Mouse (Mus musculus): ENCODE measurements around the gene Zfp553. TPM values are rescaled to one million over a fixed set of nuclear protein-coding genes. Genes with fewer than 3 reads are reported as not detected.
A peak's percentile ranks its signal among the peaks of the same experiment; 100 is the strongest.

Gene Zfp553
- 1 to 10 TPM; 4.2 to 4.6 TPM for total RNA-seq (2021)
- long read RNA-seq, experiment 1, transcript Zfp553-202 (2 exons, 3,342 nt) = major isoform, 8 of 10 reads
- long read RNA-seq, experiment 1, partial matches to known transcripts = 0 of 10 reads
- long read RNA-seq, experiment 1, other reads (novel, unspliced or antisense) = 2 of 10 reads
- long read RNA-seq, experiment 2, partial matches to known transcripts = 0 of 3 reads
- long read RNA-seq, experiment 2, other reads (novel, unspliced or antisense) = 1 of 3 reads

DNA sequence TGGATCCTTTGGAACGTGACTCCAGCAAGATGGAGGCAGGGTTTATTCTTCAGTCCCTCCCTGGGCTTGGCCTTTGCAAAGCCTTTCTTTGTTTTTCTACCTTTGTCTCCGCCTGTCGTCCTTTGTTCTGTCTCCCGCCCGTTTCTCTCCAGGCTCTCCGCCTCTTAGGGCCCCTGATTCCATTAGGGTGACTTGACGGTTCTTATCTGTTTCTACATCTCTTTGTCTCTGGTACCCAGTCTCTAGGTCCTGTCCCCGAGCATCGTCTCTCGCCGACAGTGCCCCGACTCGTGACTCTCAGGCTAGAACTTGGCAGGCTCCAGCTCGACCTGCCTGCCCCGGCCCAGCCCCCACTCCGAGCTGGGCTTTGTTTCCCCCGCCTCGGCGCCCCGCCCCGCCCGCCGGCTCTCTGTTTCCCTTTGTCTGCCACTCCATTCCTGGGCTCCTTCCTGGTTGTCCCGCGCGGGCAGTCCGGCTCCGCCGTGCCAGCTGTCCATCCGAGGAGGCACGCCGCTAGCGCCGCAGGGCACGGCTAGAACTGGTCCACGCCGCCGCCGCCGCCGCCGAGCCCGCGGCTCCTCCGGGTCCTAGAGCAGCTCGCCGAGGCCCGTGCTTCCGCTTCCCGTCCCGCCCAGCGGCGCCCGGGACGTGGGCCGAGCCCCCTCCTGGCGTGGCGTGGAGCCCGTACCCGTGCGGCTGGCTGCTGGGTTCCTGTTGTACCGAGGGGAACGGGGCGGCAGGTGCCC, at the start of gene Zfp553, which contains the start of gene Sept1:
Gene Zfp553 (plus strand): TSS at position 440 of the 746 bp plus-strand sequence.
Gene Sept1 (minus strand): TSS at position 509 of the 746 bp plus-strand sequence.
- peak; percentile 71 for DNase-seq (ENCODE audit: low spot score)

- DNase-seq (ENCODE audit: low spot score) = no peak
Measured at GRCm38 (mm10) chr7:127183345-127183744, 49.5 kb upstream of the Zfp553 start.

DNA sequence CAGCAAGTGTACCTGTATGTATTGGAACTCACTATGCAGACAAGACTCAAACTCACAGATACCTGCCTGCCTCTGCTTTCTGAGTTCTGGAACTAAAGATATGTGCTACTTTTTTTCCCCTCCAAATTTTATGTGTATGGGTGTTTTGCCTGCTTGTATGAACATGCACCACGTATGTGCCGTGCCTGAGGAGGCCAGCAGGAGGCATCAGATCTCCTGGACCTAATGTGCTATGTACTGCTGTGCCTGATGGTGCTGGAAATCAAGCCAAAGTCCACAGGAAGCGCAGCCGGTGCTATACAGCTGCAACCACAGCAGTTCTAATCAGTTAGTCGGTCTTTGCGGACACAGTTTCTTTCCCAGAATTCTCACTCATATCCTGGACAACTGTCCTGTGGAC, 49.0 kb upstream of the Zfp553 start:
- DNase-seq (ENCODE audit: low spot score) = no peak

DNA sequence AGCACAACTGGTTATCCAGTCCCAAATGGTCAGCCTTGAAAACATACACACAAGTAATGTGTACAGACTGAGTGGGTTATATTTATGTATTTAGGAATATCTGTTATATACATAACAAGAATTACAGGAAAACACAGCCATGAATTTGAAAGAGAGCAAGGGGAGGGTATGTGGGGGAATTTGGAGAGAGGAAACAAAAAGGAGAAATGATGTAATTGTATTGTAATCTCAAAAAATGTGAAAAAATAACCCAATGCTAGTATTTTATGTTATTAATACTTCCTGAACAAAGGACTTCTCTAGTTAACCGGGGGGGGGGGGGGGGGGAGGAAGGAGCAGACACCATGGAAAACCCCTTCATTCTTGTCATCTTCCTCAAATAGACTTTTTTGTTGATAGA, 48.1 kb upstream of the Zfp553 start:
- no peak for DNase-seq (ENCODE audit: low spot score)

DNA sequence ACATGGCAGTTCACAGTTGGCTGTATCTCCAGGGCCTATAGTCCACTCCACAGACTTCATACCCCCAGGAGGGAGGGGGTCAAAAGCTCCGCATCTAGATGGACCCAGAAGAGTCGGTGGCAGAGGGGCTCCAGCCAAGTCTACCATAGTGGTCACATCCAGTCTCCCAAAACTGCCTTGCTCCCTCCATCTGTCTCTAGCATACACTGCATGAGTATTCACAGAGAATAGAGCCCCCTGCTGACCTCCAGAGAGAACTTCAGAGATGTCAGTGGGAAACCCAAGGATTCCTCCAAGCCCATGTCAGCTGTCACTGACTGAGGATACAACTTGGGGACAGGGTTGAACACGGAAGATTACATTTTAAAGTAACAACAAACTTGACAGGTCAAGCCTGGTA, 47.3 kb upstream of the Zfp553 start:
- DNase-seq (ENCODE audit: low spot score) = no peak

GRCm38 (mm10) chr7:127187351-127187750, 45.5 kb upstream of the Zfp553 start:
- no peak for DNase-seq (ENCODE audit: low spot score)

DNA sequence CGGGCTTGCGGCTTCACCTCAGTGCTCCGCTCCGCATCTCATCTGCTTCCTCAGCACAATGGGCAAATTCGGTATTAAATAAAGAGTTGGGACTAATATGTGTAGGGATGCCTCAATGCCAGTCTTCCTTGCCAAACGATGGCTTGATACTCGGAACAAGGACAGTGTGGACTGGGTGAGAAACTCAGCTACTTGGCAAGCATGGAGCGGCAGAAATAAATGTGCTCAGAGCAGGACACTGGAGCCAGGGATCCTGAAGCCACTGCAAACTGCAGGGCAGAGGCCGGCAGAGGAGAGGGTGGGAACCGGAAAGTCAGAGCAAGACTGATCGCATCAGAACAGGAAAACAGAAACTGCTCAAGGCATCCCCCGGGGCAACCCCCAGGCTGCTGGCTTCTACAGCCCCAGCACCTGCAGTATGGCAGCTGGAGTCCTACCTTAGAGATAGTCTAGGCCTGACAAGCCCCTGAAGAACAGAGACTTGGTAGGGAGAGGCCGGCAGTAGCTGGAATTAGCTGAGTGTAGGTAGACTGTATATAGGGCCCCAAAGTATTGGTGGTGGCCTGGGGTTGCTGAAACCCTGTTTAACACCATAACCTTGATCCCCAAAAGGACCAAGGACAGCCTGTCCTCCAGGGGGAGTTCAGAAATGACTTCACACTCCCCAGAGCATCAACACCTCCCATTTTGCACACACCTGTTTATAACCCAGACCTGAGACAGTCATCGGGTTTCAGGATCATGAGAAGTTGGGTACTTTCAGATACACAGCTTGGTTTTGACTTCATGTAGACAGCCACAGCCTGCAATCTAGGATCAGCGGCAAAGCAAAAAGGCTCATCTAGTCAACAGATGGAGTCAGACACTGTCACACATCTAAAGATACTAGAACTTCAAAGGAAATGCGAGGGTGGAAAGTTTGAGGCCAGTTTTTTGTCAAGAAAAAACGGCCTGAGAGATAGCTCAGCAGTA, 44.3 kb upstream of the Zfp553 start:
- DNase-seq (ENCODE audit: low spot score) = no peak

DNA sequence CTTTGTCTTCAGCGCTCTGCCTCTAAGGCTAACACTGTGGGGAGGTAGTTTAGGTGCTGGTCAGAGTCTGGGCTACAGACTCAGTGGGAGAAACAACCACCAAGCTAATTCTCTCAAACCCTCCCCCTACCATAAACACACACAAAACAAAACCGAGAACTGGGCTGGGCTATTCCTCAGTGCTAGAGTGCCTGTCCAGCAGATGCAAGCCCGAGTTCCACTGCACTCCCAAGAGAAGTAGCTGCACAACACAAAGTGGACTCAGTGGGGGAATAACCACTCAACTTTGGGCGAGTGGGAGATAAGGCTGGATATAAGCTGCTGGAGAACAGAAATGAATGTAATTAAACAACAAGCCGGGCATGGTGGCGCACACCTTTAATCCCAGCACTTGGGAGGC, 42.2 kb upstream of the Zfp553 start:
- DNase-seq (ENCODE audit: low spot score) = no peak

DNA sequence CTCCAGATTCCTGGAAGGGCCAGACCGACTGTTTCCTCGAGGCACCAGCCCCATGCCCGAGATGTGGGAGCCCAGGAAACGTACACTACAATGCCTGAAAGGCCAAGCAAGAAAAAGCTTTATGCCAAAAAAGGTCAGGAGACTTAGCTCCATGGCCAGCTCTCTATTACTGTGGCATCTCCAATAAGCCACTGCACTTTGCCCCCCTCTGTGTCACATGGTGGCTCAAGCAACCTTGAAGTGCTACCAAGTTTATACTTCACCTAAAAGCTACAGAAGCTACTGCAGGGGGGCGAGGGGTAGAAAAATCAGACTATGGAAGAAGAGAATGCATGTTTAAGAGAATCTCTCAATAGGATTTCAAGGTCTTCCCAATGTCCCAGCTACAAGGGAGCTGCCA, 39.9 kb upstream of the Zfp553 start:
- no peak for DNase-seq (ENCODE audit: low spot score)

- no peak for DNase-seq (ENCODE audit: low spot score)
Measured at GRCm38 (mm10) chr7:127194011-127194632, 38.7 kb upstream of the Zfp553 start.

- no peak for DNase-seq (ENCODE audit: low spot score)
Measured at GRCm38 (mm10) chr7:127194633-127195029, 38.2 kb upstream of the Zfp553 start.

DNA sequence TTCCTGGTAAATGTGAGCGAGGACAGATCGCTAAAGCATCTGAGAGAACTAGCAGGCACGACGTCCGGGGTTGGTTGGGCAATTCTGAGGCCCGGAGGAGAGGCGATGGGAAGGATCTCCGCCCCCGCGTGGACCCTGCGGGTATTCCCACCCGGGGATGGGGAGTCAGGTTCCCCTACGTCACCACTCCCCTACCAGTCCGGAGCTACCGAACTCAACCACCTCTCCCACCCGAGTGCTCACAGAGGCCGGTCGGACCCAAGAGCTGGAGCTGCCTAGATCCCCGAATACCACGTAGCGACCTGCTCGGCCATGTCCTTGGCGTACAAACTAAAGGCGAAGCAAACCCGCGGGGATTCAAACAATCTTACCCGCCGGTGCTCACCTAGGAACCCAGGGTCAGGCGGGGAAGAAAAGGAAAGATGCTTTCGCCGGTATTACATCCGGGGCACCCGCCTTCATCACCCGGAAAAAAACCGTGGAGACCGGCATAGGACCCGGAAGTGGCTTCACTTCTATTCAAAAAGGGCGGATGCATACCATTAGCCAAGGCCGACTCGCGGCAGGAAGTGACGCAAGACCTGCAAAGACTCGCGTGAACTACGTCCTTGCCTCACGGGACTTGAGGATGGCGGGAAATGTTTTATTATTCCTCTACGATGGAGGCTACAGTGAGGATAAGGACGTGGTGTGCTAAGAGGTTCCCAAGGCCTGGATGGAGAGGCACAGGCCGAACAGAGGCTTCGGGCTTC, 37.1 kb upstream of the Zfp553 start, which contains the start of gene Cd2bp2:
Gene Cd2bp2 (minus strand): TSS at position 507 of the 752 bp plus-strand sequence.
- peak; percentile 97 for DNase-seq (ENCODE audit: low spot score)

DNA sequence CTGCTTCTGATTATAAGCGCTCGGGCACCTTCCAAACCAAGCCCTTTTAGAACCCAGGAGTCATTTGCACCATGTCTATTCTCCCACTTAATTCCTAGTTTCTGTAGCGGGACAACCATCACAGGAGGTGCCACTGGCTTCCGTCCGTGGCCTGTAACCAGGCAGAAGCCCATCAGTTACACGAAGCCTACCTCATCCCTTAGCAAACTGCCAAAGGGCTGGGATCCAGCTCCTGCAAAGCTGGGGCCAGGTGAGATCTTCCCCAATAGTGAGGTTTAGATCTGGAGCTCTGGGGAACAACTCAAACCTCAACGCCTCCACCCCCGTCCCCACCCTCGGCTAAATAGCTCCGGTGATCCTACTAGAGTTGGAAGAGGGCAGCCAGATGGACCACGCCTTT, 36.4 kb upstream of the Zfp553 start:
- no peak for DNase-seq (ENCODE audit: low spot score)

DNA sequence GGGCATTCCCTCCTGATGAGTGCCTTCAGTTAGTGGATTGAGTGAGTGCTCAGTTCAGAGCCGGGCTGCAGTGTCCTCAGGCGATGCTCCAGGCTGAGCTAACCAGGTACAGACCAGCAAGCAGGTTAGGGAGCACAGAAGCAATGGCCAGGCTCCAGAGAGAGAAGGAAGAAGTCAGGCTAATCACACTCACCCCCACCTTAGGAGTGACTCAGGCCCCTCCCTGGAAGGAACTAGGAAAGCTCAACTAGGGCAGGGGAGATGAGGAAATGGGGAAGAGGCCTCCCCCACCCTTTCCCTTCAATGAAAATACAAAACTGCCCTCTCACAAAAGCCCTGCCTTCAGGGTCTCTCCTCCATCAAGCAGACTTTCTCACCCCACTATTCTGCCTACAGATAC, 26.3 kb upstream of the Zfp553 start:
- DNase-seq (ENCODE audit: low spot score) = no peak

GRCm38 (mm10) chr7:127207374-127208294, 25.2 kb upstream of the Zfp553 start:
- DNase-seq (ENCODE audit: low spot score) = no peak

DNA sequence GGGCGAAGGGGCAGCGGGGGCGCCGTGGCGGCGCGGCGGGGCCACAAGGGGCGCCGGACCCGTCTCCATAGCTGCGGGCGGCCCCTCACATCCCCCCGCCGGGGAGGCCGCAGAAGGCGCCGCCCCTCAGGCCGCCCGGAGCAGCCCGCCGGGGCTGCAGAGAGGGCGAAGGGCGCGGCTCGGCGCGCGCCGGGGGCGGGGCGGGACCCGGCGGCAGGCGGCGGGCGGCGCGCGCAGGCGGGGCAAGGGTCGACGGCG, 24.6 kb upstream of the Zfp553 start, which contains the start of gene Tbc1d10b:
Gene Tbc1d10b (minus strand): TSS at position 174 of the 258 bp plus-strand sequence.
- no peak for DNase-seq (ENCODE audit: low spot score)

DNA sequence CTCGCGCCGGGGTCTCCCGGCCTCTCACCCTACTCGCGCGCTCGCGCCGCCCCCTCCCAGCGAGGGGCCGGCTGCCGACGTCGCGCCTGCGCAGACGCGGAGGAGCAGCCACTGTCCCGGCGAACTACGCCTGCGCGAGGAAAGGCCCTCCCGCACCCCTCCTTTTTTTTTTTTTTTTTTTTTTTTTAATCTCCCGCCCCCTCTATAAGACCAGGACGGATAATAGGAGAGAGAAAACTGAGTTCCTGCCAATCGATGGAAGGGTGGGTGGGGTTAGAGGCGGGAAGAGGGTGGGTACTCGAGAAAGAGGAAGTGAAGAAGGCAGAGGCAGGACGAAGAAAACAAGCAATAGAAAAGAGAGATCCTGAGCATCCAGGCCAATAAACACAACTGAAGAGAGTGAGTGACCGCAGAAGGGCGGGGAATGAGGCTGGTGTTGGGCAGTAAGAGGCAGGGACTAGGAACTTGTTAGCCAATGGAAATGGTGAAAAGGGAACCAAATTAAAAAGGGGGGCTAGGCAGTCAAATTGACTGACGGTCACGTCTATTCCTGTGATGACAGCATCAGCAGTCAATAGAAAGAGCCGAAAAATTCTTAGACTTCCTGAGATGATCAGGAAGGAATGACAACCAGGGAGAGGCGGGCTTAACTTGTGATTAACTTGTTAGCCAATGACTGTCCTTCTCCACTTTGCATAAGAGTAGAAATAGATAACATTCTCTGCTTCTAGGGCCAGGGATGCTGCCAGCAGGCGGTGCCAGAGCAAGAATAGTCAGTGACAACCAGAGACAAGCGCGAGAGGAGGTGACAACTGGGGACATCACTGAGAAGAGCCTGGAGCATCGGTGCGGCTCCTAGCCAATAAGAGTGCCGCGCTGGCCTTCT, 24.1 kb upstream of the Zfp553 start, which contains the start of gene Mylpf:
Gene Mylpf (plus strand): TSS at position 338 of the 886 bp plus-strand sequence.
- DNase-seq (ENCODE audit: low spot score) = peak; percentile 93

GRCm38 (mm10) chr7:127209851-127210250, 23.0 kb upstream of the Zfp553 start:
- DNase-seq (ENCODE audit: low spot score) = no peak

All from gastrocnemius, adult 18-20 months (tissue).